Mouse (Mus musculus) cerebellum, postnatal 10 days (tissue): ENCODE measurements around the gene Sh3bp1.

Source experiments
- DNase-seq, 2 experiments: peaks; one replicate each; pipeline ENCODE4 v3.0.0; 2021; ENCODE audit warnings: mixed read lengths in 2 of 2

Gene Sh3bp1

DNA sequence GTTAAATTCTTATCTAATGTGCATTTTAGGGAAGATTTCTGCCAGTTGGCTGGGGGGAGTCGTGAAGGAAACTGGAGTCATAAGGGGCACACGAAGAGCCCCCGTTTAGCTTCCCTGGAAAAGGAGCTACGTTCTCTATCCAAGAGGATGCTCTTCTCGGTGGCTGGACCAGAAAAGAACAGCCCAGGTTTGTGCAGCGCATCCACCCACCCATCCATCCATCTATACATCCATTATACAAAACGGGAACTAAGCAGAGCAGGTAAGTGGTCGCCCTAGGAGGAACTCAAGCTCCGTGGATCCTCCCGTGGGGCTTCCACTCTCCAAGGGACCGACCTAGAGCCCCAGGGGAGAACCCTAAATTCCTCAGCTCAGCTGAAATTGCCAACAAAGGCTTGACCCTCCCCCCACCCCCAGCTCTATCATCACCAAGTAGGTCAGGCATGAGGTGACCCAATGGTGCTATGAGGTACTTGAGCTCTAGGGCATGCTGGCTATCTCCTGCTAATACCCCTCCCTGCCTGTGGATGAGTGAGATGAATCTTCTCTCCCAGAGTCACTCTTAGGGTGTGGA, 48.7 kb downstream of the Sh3bp1 start:
- DNase-seq: peak; percentile 41

DNA sequence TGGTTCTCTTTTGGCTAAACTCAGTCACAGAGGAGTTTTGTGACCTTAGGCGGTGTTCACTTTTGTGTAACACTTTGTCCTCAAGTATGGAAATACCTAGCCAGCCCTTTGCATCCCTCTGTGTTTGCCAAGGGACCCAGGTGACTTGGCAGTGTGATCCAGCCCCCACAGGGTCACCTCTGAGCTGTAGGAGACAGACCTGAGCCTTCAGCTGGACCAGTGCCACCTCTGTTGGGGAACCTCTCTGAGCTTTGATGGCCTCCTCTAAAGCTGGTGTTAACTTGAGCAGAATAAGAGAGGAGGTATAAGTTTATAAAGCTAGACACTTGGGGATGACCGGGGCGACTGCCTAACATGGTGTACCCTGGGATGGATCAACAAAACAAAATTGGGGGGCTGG, 49.3 kb downstream of the Sh3bp1 start:
- peak; percentile 58 to 61 for DNase-seq

DNA sequence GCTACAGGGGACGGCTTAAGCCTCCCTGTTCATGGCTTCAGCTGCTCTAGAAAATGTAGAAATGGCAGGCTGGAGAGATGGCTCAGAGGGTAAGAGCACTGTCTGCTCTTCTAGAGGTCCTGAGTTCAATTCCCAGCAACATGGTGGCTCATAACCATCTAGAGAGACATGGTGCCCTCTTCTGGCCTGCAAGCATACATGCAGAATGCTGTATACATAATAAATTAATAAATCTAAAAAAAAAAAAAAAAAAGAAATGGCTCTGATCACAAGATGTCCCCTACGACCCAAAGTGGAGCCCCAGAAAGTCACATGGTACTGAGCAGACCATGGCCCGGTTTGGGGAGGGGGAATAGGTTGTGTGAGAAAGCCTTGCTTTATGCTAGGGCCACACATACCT, 56.1 kb downstream of the Sh3bp1 start:
- DNase-seq: no peak

DNA sequence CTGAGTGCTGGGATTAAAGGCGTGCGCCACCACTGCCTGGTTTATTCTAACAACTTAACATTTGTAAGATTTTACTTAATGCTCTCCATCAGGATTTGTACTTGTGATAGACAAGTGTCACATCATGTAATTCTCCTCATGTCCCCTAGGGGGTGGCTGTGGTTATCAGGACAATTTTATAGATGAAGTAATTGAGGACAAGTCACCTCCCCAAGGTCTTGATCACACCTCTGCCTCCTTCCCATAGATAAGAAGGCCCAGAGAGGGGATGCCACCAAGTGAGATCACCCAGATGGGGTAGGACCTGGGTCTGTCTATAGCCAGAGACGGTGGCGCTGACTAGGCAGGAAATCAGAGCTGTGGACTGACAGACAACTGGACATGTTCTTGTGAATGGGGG, 56.8 kb downstream of the Sh3bp1 start:
- DNase-seq: peak in 1 of 2 experiments; percentile 53

DNA sequence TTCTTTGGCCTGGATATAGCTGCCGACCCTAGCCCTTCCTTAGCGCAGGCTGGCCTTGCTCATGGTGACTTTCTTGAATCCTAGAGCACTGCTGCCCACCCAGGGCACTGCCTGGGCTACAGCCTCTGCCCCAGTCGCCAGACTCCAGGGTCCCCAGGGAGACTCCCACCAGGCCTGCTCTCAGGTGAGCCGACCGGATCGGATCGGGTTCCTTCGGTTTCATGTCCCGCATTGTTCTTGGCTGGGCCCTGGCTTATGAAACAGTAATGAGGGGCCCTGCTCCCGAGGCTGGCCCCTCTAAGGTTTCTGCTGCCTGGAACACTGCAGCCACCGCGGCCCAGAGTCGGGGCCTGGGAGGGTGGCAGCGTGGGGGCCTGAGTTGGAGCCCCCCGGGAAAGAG, 57.5 kb downstream of the Sh3bp1 start:
- no peak for DNase-seq

DNA sequence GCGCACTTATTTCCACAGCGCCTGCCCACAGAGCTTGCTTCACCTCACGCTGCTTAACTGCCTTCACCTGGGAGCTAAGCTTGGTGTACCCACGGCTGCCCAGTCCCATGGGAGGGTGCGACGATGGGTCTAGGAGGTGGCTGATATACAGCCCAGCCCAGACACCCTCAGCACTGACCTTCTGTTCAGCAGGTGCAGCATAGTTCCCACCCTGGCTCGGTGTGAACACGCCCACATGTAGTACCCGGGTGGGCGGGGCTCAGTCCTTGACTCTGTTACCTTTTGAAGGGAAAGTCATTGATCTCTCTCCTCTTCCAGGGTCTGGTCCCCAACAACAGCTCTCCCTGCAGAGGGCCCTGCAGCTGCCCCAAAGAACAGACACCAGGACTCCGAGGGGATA, 60.0 kb downstream of the Sh3bp1 start:
- DNase-seq: no peak

DNA sequence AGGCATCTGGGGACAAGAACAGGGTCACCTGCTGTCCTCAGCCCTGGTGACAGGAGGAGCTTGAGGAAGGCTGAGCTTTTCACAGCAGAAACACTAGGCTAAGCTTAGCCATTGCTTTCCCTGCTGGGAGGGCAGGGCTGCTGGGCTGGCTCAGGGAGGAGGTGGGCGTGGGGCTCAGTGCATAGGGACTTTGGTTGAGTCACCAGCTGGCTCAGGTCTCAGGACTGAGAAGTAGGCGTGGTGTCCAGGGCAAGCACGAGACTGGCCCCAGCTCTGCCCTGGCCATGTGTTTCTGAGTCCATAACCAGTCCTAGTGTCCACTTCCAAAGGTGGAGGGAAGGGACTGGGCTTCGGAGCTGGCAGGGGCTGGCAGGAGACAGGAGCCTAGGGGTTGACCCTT, 60.5 kb downstream of the Sh3bp1 start:
- DNase-seq: no peak
